Mouse (Mus musculus) thymus, adult 2 months (tissue): ENCODE results near the gene Tmem178. TPM values are rescaled to one million over a fixed set of nuclear protein-coding genes. Genes with fewer than 3 reads are reported as not detected.

ENCODE experiments used
- DNase-seq: peaks from one replicate; pipeline ENCODE4 v3.0.0; 2021
- H3K27ac ChIP-seq: fragments of 200-500 bp; 2 replicates; pipeline ENCODE4 v1.5.1; 2012; ENCODE audit warnings: low read length, control low read depth; ENCODE audit not compliant: control insufficient read depth, insufficient read depth
- H3K27me3 ChIP-seq: fragments of 200-500 bp; 2 replicates; pipeline ENCODE4 v1.6.1; 2012; ENCODE audit warnings: mild to moderate bottlenecking, low read length, moderate library complexity, mixed read lengths; ENCODE audit not compliant: control insufficient read depth, insufficient read depth
- H3K36me3 ChIP-seq: fragments of 200-500 bp; 2 replicates; pipeline ENCODE4 v1.6.1; 2012; ENCODE audit warnings: mild to moderate bottlenecking, low read length, moderate library complexity; ENCODE audit not compliant: control insufficient read depth, insufficient read depth
- H3K4me1 ChIP-seq: fragments of 200-500 bp; replicated peaks from 2 replicates; pipeline ENCODE4 v1.6.1; 2012; ENCODE audit warnings: low read length; ENCODE audit not compliant: control insufficient read depth, insufficient read depth
- H3K4me3 ChIP-seq: fragments of 200-500 bp; 2 replicates; pipeline ENCODE4 v1.5.1; 2012; ENCODE audit warnings: mild to moderate bottlenecking, low read length, control low read depth, moderate library complexity; ENCODE audit not compliant: control insufficient read depth, insufficient read depth
- CTCF ChIP-seq: fragments of 200-500 bp; IDR thresholded peaks from 2 replicates; pipeline ENCODE4 v1.5.1; 2012; ENCODE audit warnings: mild to moderate bottlenecking, control low read depth, low read length, moderate library complexity, borderline replicate concordance; ENCODE audit not compliant: control insufficient read depth, poor library complexity, insufficient read depth; ENCODE audit errors: extremely low read depth
- POLR2A ChIP-seq: fragments of 200-500 bp; IDR thresholded peaks from 2 replicates; pipeline ENCODE4 v1.6.1; 2012; ENCODE audit warnings: mild to moderate bottlenecking, low read length, control low read depth, moderate library complexity; ENCODE audit not compliant: control insufficient read depth, poor library complexity, insufficient read depth; ENCODE audit errors: extremely low read depth
- WGBS: fragments of 180-500 bp; shearing (Covaris S2); methylation state at CpG from one replicate; pipeline ENCODE4 v1.1.7; 2018; 5-methylcytosine and 5-hydroxymethylcytosine counted together
- polyA plus RNA-seq: library from polyadenylated mRNA; depleted of rRNA; stranded (reverse); fragments of >200 nt; gene quantifications from 2 replicates; pipeline ENCODE4 v1.2.3, GENCODE M21; 2012

Tmem178 gene
- polyA plus RNA-seq, 1 experiment: 0.23 TPM

DNA sequence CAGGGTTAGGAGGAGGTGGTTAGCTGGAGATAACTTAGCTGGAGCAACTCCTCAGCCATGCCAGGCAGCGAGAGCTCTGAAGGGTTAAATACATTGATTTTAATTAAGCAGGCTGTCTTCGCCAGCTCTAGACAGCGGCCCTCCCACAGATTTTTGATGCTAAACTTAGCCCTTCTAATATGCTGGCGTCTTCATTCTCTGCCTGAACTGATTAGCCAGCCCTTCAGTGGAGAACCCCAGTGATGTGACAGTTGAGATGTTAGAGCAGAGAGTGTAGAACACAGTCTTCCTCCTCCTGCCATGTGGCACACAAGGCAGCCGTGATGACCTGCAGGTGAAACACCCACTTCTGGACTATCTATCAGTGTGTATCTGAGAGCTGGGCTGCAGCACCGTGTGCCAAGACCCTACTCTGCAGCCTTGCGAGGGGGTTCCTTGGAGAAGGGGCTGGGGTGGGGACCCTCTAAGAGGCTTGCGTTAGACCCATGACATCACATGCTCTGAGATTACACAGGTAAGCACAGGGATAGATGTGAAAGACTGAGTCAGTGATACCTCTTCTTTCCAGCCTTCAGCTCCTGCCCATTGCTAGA, 47.2 kb downstream of the Tmem178 start:
- DNase-seq: no peak
- WGBS: 97% methylated on average over 8 of the region's 8 CpGs

DNA sequence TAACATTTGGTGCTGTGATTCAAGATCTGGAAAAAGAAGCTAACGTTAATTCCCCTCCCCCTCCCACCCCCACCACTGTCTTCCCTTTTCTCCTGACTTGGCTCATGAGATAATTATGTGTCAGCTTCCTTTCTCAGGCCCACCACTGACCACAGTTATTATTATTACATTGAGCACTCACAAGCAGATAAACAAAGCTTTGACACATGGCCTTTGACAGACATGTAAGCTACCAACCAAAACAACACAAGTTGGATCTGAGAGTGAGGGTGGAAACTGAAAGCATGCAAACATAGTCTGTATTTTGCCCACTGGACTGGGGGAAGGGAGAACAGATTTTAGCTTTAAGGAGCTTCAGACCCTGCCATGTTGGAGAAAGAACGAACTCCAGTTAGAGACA, 52.8 kb downstream of the Tmem178 start:
- DNase-seq: no peak
- Histone ChIP-seq H3K4me1 (no peaks in the 10 kb centered on the region), H3K27me3 (no peaks in the 10 kb centered on the region), H3K27ac (no peak overlapping the region), H3K4me3 (no peak overlapping the region), H3K36me3 (no peaks in the 10 kb centered on the region)
- WGBS: 58% methylated on average over 2 of the region's 2 CpGs
- no peak for TF ChIP-seq POLR2A
- TF ChIP-seq CTCF: no peak

More for the DNA sequence above, 47.2 kb downstream of the Tmem178 start:
- no peaks in the 10 kb centered on the region for H3K27me3 ChIP-seq
- no peaks in the 10 kb centered on the region for H3K36me3 ChIP-seq
- H3K27ac ChIP-seq: no peak overlapping the region
- TF ChIP-seq POLR2A (no peak), CTCF (no peak)
- H3K4me3 ChIP-seq: no peak overlapping the region
- H3K4me1 ChIP-seq: no peaks in the 10 kb centered on the region

DNA sequence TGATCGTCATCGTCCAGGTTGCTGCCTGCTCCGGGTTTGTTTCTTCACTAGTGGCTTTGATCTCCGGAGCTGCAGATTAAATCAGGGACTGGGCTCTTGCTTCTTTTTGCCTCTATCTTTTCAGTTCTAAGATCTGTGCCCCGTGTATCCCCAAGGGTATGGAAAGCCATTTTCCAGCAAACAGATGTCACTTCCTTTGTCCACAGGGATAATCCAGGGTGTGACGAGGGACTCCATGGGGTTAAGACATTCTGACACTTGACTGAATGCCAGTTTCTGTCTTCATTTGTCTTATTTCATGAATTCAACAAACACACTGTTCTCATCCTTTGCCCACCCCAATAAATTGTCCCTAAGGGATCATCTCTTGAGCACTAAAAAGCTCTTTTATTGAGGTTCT, 54.5 kb downstream of the Tmem178 start:
- Histone ChIP-seq H3K4me1 (no peaks in the 10 kb centered on the region), H3K27ac (no peak overlapping the region), H3K27me3 (no peaks in the 10 kb centered on the region), H3K4me3 (no peak overlapping the region), H3K36me3 (no peaks in the 10 kb centered on the region)
- no peak for DNase-seq
- 88% methylated on average over 6 of the region's 6 CpGs for WGBS
- no peak for TF ChIP-seq POLR2A

DNA sequence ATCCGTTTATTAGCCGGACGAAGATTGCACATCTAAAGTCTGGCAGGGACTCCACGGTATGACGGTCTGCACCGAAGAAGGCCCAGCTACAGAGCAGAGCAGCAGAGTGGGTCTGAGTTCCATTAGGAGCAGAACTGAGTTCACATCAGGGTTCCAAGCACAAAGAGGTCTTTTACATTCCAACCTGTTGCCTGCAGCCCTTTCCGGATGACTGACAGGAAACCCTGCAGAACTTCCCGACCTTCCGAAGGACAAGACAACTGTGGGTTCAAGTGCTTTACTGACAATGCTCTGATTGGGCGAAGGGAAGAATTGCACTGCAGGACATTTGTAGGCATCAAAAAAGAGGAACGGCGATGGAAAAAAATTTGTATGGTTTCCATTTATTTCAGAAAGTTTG, 56.6 kb downstream of the Tmem178 start:
- no peaks in the 10 kb centered on the region for H3K4me1 ChIP-seq
- no peak overlapping the region for H3K27ac ChIP-seq
- H3K36me3 ChIP-seq: no peaks in the 10 kb centered on the region
- H3K27me3 ChIP-seq: no peaks in the 10 kb centered on the region
- 95% methylated on average over 12 of the region's 12 CpGs for WGBS
- no peak for TF ChIP-seq CTCF
- no peak for TF ChIP-seq POLR2A
- DNase-seq: no peak
- no peak overlapping the region for H3K4me3 ChIP-seq

DNA sequence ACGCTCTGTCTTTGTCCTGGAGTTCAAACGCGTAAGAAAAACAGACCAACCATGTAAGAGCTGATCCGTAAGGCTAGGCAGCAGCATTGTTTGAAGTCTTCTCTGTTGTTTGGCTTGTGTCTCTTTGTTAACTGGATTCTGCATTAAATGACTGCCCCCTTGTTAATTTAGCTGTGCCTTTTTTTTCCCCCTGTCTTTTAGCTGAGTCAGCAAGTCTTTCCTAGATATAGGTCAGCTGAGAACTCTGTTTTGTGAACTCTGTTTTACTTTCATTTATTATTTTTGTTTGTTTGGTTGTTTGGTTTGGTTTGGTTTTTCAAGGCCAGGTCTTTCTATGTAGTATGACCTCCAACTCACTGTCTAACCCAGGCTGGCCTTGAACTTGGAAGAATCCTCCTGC, 57.2 kb downstream of the Tmem178 start:
- Histone ChIP-seq H3K4me1 (no peaks in the 10 kb centered on the region), H3K27me3 (no peaks in the 10 kb centered on the region), H3K36me3 (no peaks in the 10 kb centered on the region), H3K4me3 (no peak overlapping the region), H3K27ac (no peak overlapping the region)
- DNase-seq: no peak
- WGBS: 96% methylated on average over 4 of the region's 4 CpGs
- TF ChIP-seq POLR2A: no peak
- no peak for TF ChIP-seq CTCF

DNA sequence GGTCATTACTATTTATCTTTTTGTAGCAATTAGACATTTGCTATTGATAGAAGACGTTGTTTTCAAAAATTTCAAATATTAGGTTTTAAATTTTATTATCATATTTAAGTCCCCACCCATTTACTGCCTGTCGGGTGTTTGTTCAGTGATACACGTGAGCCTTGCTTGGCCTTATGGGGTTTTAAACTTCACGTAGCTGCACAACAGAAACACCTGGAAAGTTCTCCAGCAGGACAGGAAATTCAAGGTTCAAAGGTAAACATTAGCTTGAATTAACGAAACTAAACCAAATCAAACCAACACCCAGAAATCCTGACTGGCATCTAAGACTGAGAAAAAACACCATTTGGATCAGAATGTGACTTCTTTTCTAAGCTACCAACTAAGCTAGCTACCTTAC, 57.7 kb downstream of the Tmem178 start:
- H3K4me1 ChIP-seq: no peaks in the 10 kb centered on the region
- no peaks in the 10 kb centered on the region for H3K27me3 ChIP-seq
- WGBS: 86% methylated on average over 5 of the region's 5 CpGs
- no peaks in the 10 kb centered on the region for H3K36me3 ChIP-seq
- TF ChIP-seq CTCF (no peak), POLR2A (no peak)
- no peak overlapping the region for H3K27ac ChIP-seq
- no peak for DNase-seq
- H3K4me3 ChIP-seq: no peak overlapping the region

DNA sequence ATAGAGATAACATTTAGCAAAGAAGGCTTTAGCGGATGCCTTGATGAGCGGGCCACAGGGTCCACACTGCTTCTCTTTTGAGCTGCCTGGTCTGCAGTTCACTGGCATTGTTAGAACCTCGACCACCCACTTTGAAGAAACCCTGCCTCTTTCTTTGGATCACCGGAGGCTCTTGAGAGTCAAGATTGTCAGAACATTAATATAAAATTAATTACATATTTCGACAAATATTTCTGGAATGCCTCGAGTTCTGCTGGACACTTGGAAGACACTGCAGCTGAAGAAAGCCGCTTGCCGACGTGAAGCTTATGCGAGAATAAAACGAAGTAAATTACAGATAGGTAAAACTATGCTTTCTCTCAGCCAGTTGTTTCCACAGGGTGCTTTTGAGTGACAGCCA, 60.0 kb downstream of the Tmem178 start:
- 95% methylated on average over 11 of the region's 11 CpGs for WGBS
- no peak for TF ChIP-seq CTCF
- no peak for TF ChIP-seq POLR2A
- Histone ChIP-seq H3K4me3 (no peak overlapping the region), H3K36me3 (no peaks in the 10 kb centered on the region), H3K27ac (no peak overlapping the region), H3K27me3 (no peaks in the 10 kb centered on the region), H3K4me1 (no peaks in the 10 kb centered on the region)
- DNase-seq: no peak
